Comparison of ENCODE assay signal across 30 mouse cellular contexts in genomic region chrX:50917389-50917788, GRCm38 (mm10). TPM values are rescaled to one million over a fixed set of nuclear protein-coding genes. Genes with fewer than 3 reads are reported as not detected.
A peak's percentile ranks its signal among the peaks of the same experiment; 100 is the strongest.
DNase-seq lines count a peak whose midpoint lies in the region; ATAC-seq lines count a peak whose summit lies in the region.
"Had no signal": no experiment of that assay in that cellular context is flagged by ENCODE, and none has a peak within 500 bp of the region (broad histone marks: within the 10 kb centered on the region; RNA-seq: fewer than 3 reads in every experiment).

No protein-coding gene starts in this region.

- WGBS in kidney, embryonic 15.5 days = 32% methylated on average over 3 of the region's 3 CpGs
- 38% methylated on average over 3 of the region's 3 CpGs for WGBS in embryonic facial prominence, embryonic 10.5 days
- 31% methylated on average over 3 of the region's 3 CpGs for WGBS in limb, embryonic 12.5 days

- no peaks in the 10 kb centered on the region for H3K4me1 ChIP-seq in kidney, embryonic 15.5 days
- peaks cover 12% of the 10 kb centered on the region for H3K4me1 ChIP-seq in embryonic facial prominence, embryonic 10.5 days
- peaks cover 5% of the 10 kb centered on the region for H3K4me1 ChIP-seq in limb, embryonic 12.5 days (replicated peaks)
- H3K4me1 ChIP-seq: forebrain, embryonic 13.5 days; limb, embryonic 15.5 days; megakaryocyte, embryonic 14.5 days; neural tube, embryonic 13.5 days had no signal

- H3K36me3 ChIP-seq in kidney, embryonic 15.5 days = no peaks in the 10 kb centered on the region
- H3K36me3 ChIP-seq in embryonic facial prominence, embryonic 10.5 days (replicated peaks) = no peaks in the 10 kb centered on the region
- no peaks in the 10 kb centered on the region for H3K36me3 ChIP-seq in limb, embryonic 12.5 days
- H3K36me3 ChIP-seq: limb, embryonic 15.5 days; neural tube, embryonic 13.5 days had no signal

- no peak overlapping the region for H3K4me3 ChIP-seq in kidney, embryonic 15.5 days (replicated peaks)
- H3K4me3 ChIP-seq in embryonic facial prominence, embryonic 10.5 days = no peak overlapping the region
- no peak overlapping the region for H3K4me3 ChIP-seq in limb, embryonic 12.5 days (replicated peaks)
- H3K4me3 ChIP-seq: forebrain, embryonic 13.5 days; gastrocnemius, adult 2 months; limb, embryonic 15.5 days; megakaryocyte, embryonic 14.5 days; neural tube, embryonic 13.5 days had no signal

- H3K9ac ChIP-seq in kidney, embryonic 15.5 days = no peak overlapping the region
- H3K9ac ChIP-seq in limb, embryonic 12.5 days (replicated peaks) = no peak overlapping the region
- H3K9ac ChIP-seq: forebrain, embryonic 13.5 days; limb, embryonic 15.5 days; liver, embryonic 14.5 days; lung, embryonic 14.5 days; neural tube, embryonic 13.5 days had no signal

- H3K9me3 ChIP-seq in kidney, embryonic 15.5 days (replicated peaks) = no peaks in the 10 kb centered on the region
- H3K9me3 ChIP-seq in embryonic facial prominence, embryonic 10.5 days = no peaks in the 10 kb centered on the region
- no peaks in the 10 kb centered on the region for H3K9me3 ChIP-seq in limb, embryonic 12.5 days
- H3K9me3 ChIP-seq: forebrain, embryonic 13.5 days; limb, embryonic 15.5 days; megakaryocyte, embryonic 14.5 days; neural tube, embryonic 13.5 days had no signal

- ATAC-seq in kidney, embryonic 15.5 days (replicated peaks; ENCODE audit: low FRiP score) = 0 out of 2 replicates have a peak, but pooled peaks have one; percentile 22
- ATAC-seq in limb, embryonic 12.5 days (ENCODE audit: insufficient number of reproducible peaks, insufficient read depth, low FRiP score, low TSS enrichment, low read depth) = no peak
- ATAC-seq: forebrain, embryonic 13.5 days; hindbrain, postnatal 0 days had no signal

- no peak overlapping the region for H3K27ac ChIP-seq in kidney, embryonic 15.5 days
- H3K27ac ChIP-seq in embryonic facial prominence, embryonic 10.5 days (replicated peaks) = peak overlapping the region; percentile 7; the same call in 1 of the 2 replicates
- 0 out of 2 replicates have a peak overlapping the region, but pooled peaks have one; percentile 23 for H3K27ac ChIP-seq in limb, embryonic 12.5 days
- H3K27ac ChIP-seq: forebrain, embryonic 13.5 days; gastrocnemius, adult 2 months; hindbrain, postnatal 0 days; limb, embryonic 15.5 days; liver, embryonic 14.5 days; neural tube, embryonic 13.5 days had no signal

- DNase-seq in kidney, postnatal 10 days = no peak
- peak; percentile 5 for DNase-seq in brain, adult 2 months (ENCODE audit: low read depth, low spot score)
- DNase-seq in embryonic facial prominence, embryonic 10.5 days (ENCODE audit: low spot score) = peak; percentile 75
- DNase-seq in layer of hippocampus, postnatal 25 days (ENCODE audit: extremely low spot score in 1 of 2, low spot score in 1 of 2) = no peak
- DNase-seq in right cerebral cortex, postnatal 36 days (ENCODE audit: low spot score in 2 of 2) = no peak
- no peak for DNase-seq in spleen, postnatal 14 days (ENCODE audit: low spot score in 2 of 2)
- DNase-seq: adrenal gland, adult 2 months; cerebellum, adult 8-10 months; gastrocnemius, adult 2 months; kidney, adult 11 months; layer of hippocampus, postnatal 36 days; lung, embryonic 14.5 days; lung, postnatal 36 days; midbrain, embryonic 14.5 days; right cerebral cortex, adult 18-20 months; thymus, adult 18-20 months had no signal

- peaks cover 39% of the 10 kb centered on the region for H3K27me3 ChIP-seq in kidney, embryonic 15.5 days
- peaks cover 31% of the 10 kb centered on the region for H3K27me3 ChIP-seq in embryonic facial prominence, embryonic 10.5 days (replicated peaks; ENCODE audit: low read depth, poor library complexity, severe bottlenecking)
- peaks cover 3% of the 10 kb centered on the region; the same call in 1 of the 2 replicates for H3K27me3 ChIP-seq in limb, embryonic 12.5 days
- H3K27me3 ChIP-seq: forebrain, embryonic 13.5 days; limb, embryonic 15.5 days; neural tube, embryonic 13.5 days had no signal

- no peak overlapping the region for H3K4me2 ChIP-seq in kidney, embryonic 15.5 days
- no peak overlapping the region for H3K4me2 ChIP-seq in limb, embryonic 12.5 days
- H3K4me2 ChIP-seq: forebrain, embryonic 13.5 days; limb, embryonic 15.5 days; lung, embryonic 14.5 days; neural tube, embryonic 13.5 days had no signal

RNA-seq across cellular contexts. Expression of gene Frmd7, which starts 25.1 kb away (rescaled TPM):
- polyA plus RNA-seq in kidney, embryonic 15.5 days (2015; fragmentation: Nextera tagmentation; extraction: Ambion mirVana) = 0.09 TPM in 1 of 2 replicates, not detected in the other
- 0.40 and 0.82 TPM in 2 replicates for polyA plus RNA-seq in embryonic facial prominence, embryonic 10.5 days (2016; fragmentation: Nextera tagmentation; extraction: Ambion mirVana)
- polyA plus RNA-seq in limb, embryonic 12.5 days (2016; fragmentation: Nextera tagmentation; extraction: Ambion mirVana) = 0.10 and 0.13 TPM in 2 replicates
- 1 to 10 TPM; 2.2 to 3.3 TPM for total RNA-seq in layer of hippocampus, postnatal 25 days (2021)
- total RNA-seq: hematopoietic stem cell, adult 5-6 weeks; MEL had no signal
- polyA plus RNA-seq: adrenal gland, adult 2 months; C2C12; forebrain, embryonic 13.5 days; heart, postnatal 0 days; large intestine, adult 2 months; stomach, embryonic 16.5 days had no signal

Comparison
In these comparisons a context has a peak if more than half of its experiments do, and no peak if none do; other contexts are left out.
1. DNase-seq: peak in brain, adult 2 months (single experiment) and embryonic facial prominence, embryonic 10.5 days (single experiment); none in kidney, postnatal 10 days (single experiment), layer of hippocampus, postnatal 25 days (0 of 2), right cerebral cortex, postnatal 36 days (0 of 2) and spleen, postnatal 14 days (0 of 2).